Mouse (Mus musculus) cerebellum, adult 2 months (tissue): ENCODE data around the gene Fry. TPM values are rescaled to one million over a fixed set of nuclear protein-coding genes. Genes with fewer than 3 reads are reported as not detected.
A peak's percentile ranks its signal among the peaks of the same experiment; 100 is the strongest.

Experiments used
- DNase-seq, 2 experiments: peaks; one replicate each; pipeline ENCODE4 v3.0.0; 2021
- H3K27ac ChIP-seq: fragments of 200-500 bp; 2 replicates; pipeline ENCODE4 v1.5.1; 2012; ENCODE audit warnings: low read length, control low read depth, inconsistent platforms; ENCODE audit not compliant: insufficient read depth
- H3K27me3 ChIP-seq: fragments of 200-500 bp; 2 replicates; pipeline ENCODE4 v1.6.1; 2012; ENCODE audit warnings: inconsistent platforms, mild to moderate bottlenecking, low read length, moderate library complexity; ENCODE audit not compliant: control insufficient read depth, insufficient read depth
- H3K4me1 ChIP-seq: fragments of 200-500 bp; 2 replicates; pipeline ENCODE4 v1.6.1; 2011; ENCODE audit warnings: low read length; ENCODE audit not compliant: control insufficient read depth, insufficient read depth
- H3K4me3 ChIP-seq: fragments of 200-500 bp; replicated peaks from 2 replicates; pipeline ENCODE3; 2011; ENCODE audit warnings: mild to moderate bottlenecking, low read depth, low read length, control low read depth; ENCODE audit not compliant: insufficient read depth
- CTCF ChIP-seq: fragments of 200-500 bp; IDR thresholded peaks from 2 replicates; pipeline ENCODE4 v1.5.1; 2011; ENCODE audit warnings: low read depth, mild to moderate bottlenecking, control low read depth, low read length, moderate library complexity, borderline replicate concordance; ENCODE audit not compliant: insufficient read depth
- POLR2A ChIP-seq: fragments of 200-500 bp; IDR thresholded peaks from 2 replicates; pipeline ENCODE4 v1.6.1; 2011; ENCODE audit warnings: low read length, control low read depth, borderline replicate concordance; ENCODE audit not compliant: insufficient read depth
- WGBS: fragments of 180-500 bp; shearing (Covaris S2); methylation state at CpG from one replicate; pipeline ENCODE4 v1.1.7; 2018; 5-methylcytosine and 5-hydroxymethylcytosine counted together
- polyA plus RNA-seq: library from polyadenylated mRNA; depleted of rRNA; stranded (reverse); fragments of >200 nt; gene quantifications from 2 replicates; pipeline ENCODE4 v1.2.3, GENCODE M21; 2012

The Fry gene
- polyA plus RNA-seq, 1 experiment, result 92.2 TPM

DNA sequence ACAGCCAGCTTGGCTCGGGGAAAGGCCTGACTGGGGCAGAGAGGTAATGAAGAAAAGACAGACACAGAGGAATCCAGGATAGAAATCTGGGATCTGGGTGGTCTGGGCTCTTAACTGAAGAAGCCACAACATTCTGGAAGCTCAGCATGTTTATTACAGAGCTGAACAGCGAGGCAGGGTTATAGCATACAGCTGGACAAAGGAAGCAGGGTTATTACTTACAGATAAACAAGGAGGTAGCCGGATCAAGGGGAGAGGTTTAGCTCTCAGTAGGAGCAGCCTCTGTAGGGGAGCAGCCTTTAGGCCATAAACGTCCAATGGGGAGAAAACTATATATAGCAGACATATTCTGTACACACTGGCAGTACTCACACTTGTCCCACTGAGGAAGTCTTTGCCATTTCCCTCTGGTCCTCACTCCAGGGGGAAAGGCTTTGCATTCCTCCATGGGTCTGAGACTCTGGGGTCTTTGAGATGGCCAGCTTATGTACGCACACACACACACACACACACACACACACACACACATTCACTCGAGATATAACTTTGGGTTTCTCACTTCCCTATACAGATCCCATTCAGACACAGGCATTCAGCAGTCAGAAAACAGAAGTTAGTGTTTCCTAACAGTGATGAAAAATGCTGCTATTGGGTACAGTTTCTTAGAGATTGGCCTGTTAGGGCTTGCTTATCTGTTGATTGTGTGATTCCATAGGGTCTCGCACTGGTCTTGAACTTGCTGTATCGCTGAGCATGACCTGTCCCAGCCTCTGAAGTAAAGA lies 256.5 kb downstream of the Fry start:
- Histone ChIP-seq H3K4me3 (no peak overlapping the region), H3K4me1 (no peaks in the 10 kb centered on the region), H3K27ac (no peak overlapping the region), H3K27me3 (no peaks in the 10 kb centered on the region)
- DNase-seq, result no peak
- 87% methylated on average over 8 of the region's 8 CpGs for WGBS
- no peak for TF ChIP-seq POLR2A
- TF ChIP-seq CTCF, result no peak

DNA sequence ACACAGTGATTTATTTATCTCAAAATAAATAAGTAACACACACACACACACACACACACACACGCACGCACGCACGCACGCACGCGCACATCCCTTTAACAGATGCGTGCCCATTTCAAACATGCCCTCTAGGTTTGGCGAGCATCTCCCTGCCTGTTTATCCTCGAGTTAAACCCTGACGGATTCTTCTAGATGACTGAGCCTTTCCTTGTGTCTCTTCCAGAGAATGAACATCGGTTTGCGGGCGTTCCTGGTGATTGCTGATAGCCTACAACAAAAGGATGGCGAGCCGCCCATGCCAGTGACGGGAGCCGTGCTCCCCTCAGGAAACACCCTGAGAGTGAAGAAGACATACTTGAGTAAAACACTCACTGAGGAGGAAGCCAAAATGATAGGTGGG lies 260.1 kb downstream of the Fry start:
- 72% methylated on average over 18 of the region's 18 CpGs for WGBS
- Histone ChIP-seq H3K27me3 (no peaks in the 10 kb centered on the region), H3K27ac (no peak overlapping the region), H3K4me1 (no peaks in the 10 kb centered on the region), H3K4me3 (no peak overlapping the region)
- no peak for DNase-seq
- TF ChIP-seq CTCF, result no peak
- TF ChIP-seq POLR2A, result no peak

DNA sequence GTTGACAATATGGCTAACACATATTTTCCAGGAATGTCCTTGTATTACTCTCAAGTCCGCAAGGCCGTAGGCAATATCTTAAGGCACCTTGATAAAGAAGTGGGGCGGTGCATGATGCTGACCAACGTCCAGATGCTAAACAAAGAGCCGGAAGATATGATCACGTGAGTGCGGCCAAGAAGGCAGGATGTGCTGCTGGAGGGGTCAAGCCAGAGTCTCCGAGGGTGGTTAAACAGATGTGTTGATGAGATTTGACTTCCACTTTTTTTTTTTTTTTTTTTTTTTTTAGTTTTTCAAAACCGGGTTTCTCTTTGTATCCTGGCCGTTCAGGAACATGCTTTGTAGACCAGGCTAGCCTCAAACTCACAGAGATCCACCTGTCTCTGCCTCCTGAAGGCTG lies 262.3 kb downstream of the Fry start:
- WGBS, result 87% methylated on average over 10 of the region's 10 CpGs
- Histone ChIP-seq H3K27ac (no peak overlapping the region), H3K4me1 (no peaks in the 10 kb centered on the region), H3K4me3 (no peak overlapping the region), H3K27me3 (no peaks in the 10 kb centered on the region)
- no peak for TF ChIP-seq POLR2A
- TF ChIP-seq CTCF, result no peak
- DNase-seq, result no peak

DNA sequence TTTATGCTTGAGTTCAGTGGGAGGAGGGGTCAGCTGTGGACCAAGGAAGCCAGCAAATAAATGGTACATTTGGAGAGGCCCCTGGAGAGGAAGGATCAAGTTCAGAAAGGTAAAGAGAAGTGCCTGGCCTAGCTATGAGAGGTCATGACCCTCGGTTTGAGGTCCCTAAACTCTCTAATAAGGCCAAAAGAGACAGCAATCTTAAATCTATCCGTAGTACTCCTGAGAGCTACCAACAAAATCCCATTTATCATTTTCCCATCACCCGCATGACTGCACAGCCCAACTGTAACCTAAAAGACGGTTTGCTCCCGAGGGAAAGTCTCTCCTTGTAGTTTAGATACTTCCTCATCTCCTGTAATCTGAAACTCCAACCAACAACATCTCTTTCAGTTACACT lies 264.0 kb downstream of the Fry start:
- H3K4me3 ChIP-seq, result no peak overlapping the region
- no peaks in the 10 kb centered on the region for H3K4me1 ChIP-seq
- 84% methylated on average over 5 of the region's 5 CpGs for WGBS
- no peak for TF ChIP-seq POLR2A
- H3K27me3 ChIP-seq, result no peaks in the 10 kb centered on the region
- DNase-seq, result no peak
- H3K27ac ChIP-seq, result no peak overlapping the region

DNA sequence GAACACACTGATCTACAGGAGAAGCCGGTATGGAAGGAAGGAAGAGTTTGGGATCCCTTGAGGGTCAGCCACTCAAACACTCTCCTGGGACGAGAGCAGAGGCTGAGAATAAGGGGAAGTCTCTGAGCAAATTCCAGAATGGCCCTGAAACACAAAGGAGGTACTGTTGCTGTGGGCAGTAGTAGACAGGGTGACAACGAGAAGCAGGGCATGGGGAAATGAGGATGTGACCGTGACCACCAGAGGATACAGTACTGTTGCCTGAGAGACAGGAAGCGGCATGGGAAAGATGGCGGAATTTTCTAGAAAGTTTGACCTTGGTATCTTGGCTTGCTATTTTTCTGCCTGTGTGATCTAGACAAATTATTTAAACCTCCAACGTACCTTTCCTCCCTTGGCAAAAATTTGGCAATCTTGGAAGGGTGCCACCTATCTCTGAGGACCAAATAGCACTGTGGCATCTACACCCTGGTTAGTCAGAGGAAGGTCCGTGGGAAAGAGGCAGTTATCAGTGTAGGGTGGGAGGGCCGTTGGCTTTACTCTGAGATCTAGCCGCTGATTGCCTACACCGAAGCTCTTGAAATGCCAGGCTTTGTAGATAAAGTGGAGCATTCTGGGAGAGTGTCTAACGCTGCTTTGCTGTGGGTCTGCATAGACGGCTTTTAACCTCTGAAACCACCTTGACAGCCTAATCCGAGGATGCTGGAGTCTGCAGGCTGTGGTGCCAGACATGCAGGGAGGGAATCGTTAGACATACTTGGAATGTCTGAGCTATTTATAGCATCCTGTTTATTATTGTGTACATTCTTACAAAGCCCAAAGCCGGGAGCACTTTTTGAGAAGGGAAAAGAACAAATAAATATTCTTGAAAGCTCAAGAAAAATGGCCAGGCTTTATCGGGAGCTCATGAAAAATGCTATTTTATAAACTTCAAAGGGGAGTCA lies 266.1 kb downstream of the Fry start:
- TF ChIP-seq CTCF (no peak), POLR2A (no peak)
- Histone ChIP-seq H3K4me1 (no peaks in the 10 kb centered on the region), H3K27me3 (no peaks in the 10 kb centered on the region), H3K4me3 (no peak overlapping the region), H3K27ac (peak overlapping the region; percentile 74; the same call in 1 of the 2 replicates)
- DNase-seq, result no peak
- 63% methylated on average over 17 of the region's 17 CpGs for WGBS

DNA sequence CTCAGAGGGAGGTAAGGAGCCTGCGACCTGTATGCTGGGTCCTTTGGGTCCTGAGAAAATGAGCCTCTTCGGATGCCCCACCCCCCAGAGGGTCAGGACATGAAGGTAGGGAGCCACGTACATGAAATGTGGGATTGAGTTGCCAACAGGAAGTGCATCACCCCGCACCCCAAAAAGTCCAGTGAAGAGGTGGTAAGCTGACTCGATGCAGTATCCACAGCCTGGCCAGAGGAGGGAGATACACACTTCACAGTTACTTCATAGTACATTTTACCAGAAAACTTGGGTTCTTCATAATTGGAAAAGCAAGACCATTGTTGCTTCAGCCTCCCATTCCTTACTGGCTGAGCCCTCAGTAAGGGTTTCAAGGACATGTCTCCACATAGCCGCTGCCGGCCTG lies 266.8 kb downstream of the Fry start:
- peak overlapping the region; percentile 17; the same call in 1 of the 2 replicates for H3K27ac ChIP-seq
- H3K27me3 ChIP-seq, result no peaks in the 10 kb centered on the region
- no peak for DNase-seq
- H3K4me3 ChIP-seq, result no peak overlapping the region
- no peaks in the 10 kb centered on the region for H3K4me1 ChIP-seq
- TF ChIP-seq CTCF, result no peak
- no peak for TF ChIP-seq POLR2A
- 86% methylated on average over 7 of the region's 7 CpGs for WGBS

DNA sequence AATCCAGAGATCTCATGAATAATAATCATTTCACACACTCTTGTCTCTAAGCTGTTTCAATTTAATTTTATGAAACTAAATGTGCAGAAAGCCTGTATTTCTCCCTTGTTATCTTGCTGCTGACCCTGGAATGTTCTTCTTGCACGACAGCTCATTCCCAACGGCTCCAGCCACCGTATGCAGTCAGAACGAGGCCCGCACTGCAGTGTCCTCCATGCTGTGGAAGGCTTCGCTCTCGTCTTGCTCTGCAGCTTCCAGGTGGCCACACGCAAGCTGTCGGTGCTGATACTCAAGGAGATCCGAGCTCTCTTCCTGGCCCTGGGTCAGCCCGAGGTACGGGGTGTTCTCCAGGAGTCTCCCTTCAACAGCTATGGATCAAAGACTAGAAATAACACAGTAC lies 270.2 kb downstream of the Fry start:
- TF ChIP-seq CTCF (no peak), POLR2A (no peak)
- Histone ChIP-seq H3K4me3 (no peak overlapping the region), H3K27me3 (no peaks in the 10 kb centered on the region), H3K27ac (no peak overlapping the region), H3K4me1 (no peaks in the 10 kb centered on the region)
- 83% methylated on average over 12 of the region's 12 CpGs for WGBS
- no peak for DNase-seq
